Mouse (Mus musculus) testis, postnatal 14 days (tissue): Measurements from ENCODE around the gene Pdap1.

Experiments used
- DNase-seq: peaks from one replicate; pipeline ENCODE4 v3.0.0; 2021; ENCODE audit warnings: low spot score

Pdap1 gene

DNA sequence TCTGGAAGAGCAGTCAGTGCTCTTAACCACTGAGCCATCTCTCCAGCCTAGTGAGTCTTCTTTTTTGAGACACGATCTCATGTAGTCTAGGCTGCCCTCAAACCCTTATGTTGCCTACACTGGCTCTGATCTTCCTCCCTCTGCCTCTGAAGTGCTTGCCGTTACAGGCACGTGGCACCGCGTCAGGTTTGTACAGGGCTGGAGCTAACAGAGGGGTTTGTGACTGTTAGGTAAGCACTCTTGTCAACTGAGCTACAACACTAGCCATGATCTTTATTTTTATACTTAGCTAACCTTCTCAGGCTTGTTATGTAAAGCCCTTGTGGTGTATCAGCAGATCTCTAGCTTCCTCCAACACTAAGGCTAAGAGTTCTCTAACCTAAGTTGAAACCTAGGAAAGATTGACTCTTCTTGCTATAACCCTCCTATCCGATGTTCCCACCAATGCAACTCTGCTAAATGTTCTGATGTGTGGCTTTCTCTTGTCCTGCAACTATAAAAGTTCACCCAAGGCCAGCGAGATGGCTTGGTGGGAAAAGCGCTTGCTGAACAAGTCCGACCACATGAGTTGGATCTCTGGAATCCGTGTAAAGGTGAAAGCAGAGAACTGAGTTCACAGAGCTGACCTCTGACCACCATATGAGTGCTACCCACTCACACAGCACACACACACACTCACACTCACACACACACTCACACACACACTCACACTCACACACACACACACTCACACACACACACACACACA is 58.0 kb downstream of the Pdap1 start:
- no peak for DNase-seq
